Mouse (Mus musculus): Measurements from ENCODE around the gene 1810030O07Rik. TPM values are rescaled to one million over a fixed set of nuclear protein-coding genes. Genes with fewer than 3 reads are reported as not detected.
"Not testable (repeated sequence)": the region's sequence is repeated elsewhere in the genome, so short reads cannot be mapped to it uniquely, and the experiment has no call there.

The 1810030O07Rik gene
- polyA plus RNA-seq, 1 experiment from 2014 or later, result 36.2 TPM

DNA sequence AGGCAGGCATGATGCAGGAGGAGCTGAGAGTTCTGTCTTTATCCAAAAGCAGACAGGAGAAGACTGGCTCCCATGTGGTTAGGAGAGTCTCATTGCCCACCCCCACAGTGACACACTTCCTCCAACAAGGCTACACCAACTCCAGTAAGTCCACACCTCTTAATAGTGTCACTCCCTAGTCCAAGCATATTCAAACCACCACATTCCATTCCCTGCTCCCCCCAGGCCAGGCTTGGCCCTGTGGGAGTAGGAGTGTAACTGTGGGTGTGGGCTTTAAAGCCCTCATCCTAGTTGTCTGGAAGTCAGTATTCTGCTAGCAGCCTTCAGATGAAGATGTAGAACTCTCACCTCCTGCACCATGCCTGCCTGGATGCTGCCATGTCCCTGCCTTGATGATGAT, 62.9 kb downstream of the 1810030O07Rik start:
- H3K9me3 ChIP-seq (replicated peaks); H3K27ac ChIP-seq; H3K4me3 ChIP-seq; DNase-seq (ENCODE audit: low spot score); H3K4me1 ChIP-seq: not testable (repeated sequence)
- Histone ChIP-seq H3K27me3 (ENCODE audit: low read depth, poor library complexity, severe bottlenecking) (peaks cover 55% of the 10 kb centered on the region), H3K36me3 (peaks cover 43% of the 10 kb centered on the region)

Other genes starting within 250 kb of the 1810030O07Rik start
- 40.6 and 48.4 TPM in 2 replicates for gene Atp6ap2, start 85.9 kb downstream of the 1810030O07Rik start, polyA plus RNA-seq (2016; fragmentation: Nextera tagmentation; extraction: Ambion mirVana)
- 12.3 and 14.9 TPM in 2 replicates for gene Med14, start 88.4 kb upstream of the 1810030O07Rik start, polyA plus RNA-seq (2016; fragmentation: Nextera tagmentation; extraction: Ambion mirVana)